ENCODE assay signal across 24 mouse cellular contexts in genomic region chr9:48580808-48581207, GRCm38 (mm10).
"Had no signal": no experiment of that assay in that cellular context is flagged by ENCODE, and none has a peak within 500 bp of the region (broad histone marks: within the 10 kb centered on the region; RNA-seq: fewer than 3 reads in every experiment).

No protein-coding gene starts in this region.

- H3K27ac ChIP-seq: heart, embryonic 13.5 days; heart, embryonic 15.5 days; hindbrain, embryonic 10.5 days; hindbrain, embryonic 12.5 days; hindbrain, embryonic 14.5 days; intestine, embryonic 15.5 days; layer of hippocampus, adult 2 months; limb, embryonic 13.5 days; limb, embryonic 15.5 days; liver, embryonic 12.5 days had no signal

- H3K4me1 ChIP-seq: heart, embryonic 13.5 days; heart, embryonic 15.5 days; hindbrain, embryonic 10.5 days; hindbrain, embryonic 12.5 days; intestine, embryonic 15.5 days; limb, embryonic 13.5 days; limb, embryonic 15.5 days; liver, embryonic 12.5 days had no signal

- H3K4me3 ChIP-seq: heart, embryonic 13.5 days; heart, embryonic 15.5 days; hindbrain, embryonic 10.5 days; hindbrain, embryonic 12.5 days; intestine, embryonic 15.5 days; layer of hippocampus, adult 2 months; limb, embryonic 13.5 days; limb, embryonic 15.5 days; liver, embryonic 12.5 days had no signal

- H3K36me3 ChIP-seq: heart, embryonic 13.5 days; heart, embryonic 15.5 days; hindbrain, embryonic 10.5 days; hindbrain, embryonic 12.5 days; intestine, embryonic 15.5 days; limb, embryonic 13.5 days; limb, embryonic 15.5 days; liver, embryonic 12.5 days had no signal

- DNase-seq: forebrain, postnatal 0 days; gastrocnemius, postnatal 14 days; gastrocnemius, postnatal 36 days; heart, postnatal 14 days; heart, postnatal 36 days; kidney, adult 18-20 months; kidney, adult 8-10 months; kidney, postnatal 10 days; kidney, postnatal 25 days; kidney, postnatal 4 days; left cerebral cortex, postnatal 4 days had no signal

- ATAC-seq: forebrain, postnatal 0 days; hindbrain, embryonic 16.5 days; inflammation-experienced regulatory T-cells, adult 6 months; intestine, embryonic 15.5 days; intestine, postnatal 0 days; liver, embryonic 12.5 days had no signal
